Comparison of ENCODE assay signal across 27 mouse cellular contexts in genomic region chrX:135079388-135079787, GRCm38 (mm10).
"Had no signal": no experiment of that assay in that cellular context is flagged by ENCODE, and none has a peak within 500 bp of the region (broad histone marks: within the 10 kb centered on the region; RNA-seq: fewer than 3 reads in every experiment).

No protein-coding gene starts in this region.

- H3K36me3 ChIP-seq: heart, embryonic 13.5 days; heart, embryonic 15.5 days; hindbrain, embryonic 10.5 days; hindbrain, embryonic 13.5 days; hindbrain, embryonic 15.5 days; kidney, embryonic 15.5 days; limb, embryonic 10.5 days; limb, embryonic 12.5 days; liver, embryonic 13.5 days had no signal

- H3K9me3 ChIP-seq: heart, embryonic 13.5 days; heart, embryonic 15.5 days; hindbrain, embryonic 10.5 days; hindbrain, embryonic 13.5 days; hindbrain, embryonic 15.5 days; kidney, embryonic 15.5 days; limb, embryonic 10.5 days; limb, embryonic 12.5 days; liver, embryonic 13.5 days had no signal

- H3K4me2 ChIP-seq: heart, embryonic 11.5 days; heart, embryonic 13.5 days; heart, embryonic 15.5 days; hindbrain, embryonic 13.5 days; hindbrain, embryonic 15.5 days; kidney, embryonic 15.5 days; limb, embryonic 12.5 days; liver, embryonic 11.5 days; liver, embryonic 13.5 days had no signal

- H3K27me3 ChIP-seq: heart, embryonic 15.5 days; hindbrain, embryonic 15.5 days; liver, embryonic 13.5 days had no signal

- ATAC-seq: hindbrain, postnatal 0 days; intestine, embryonic 16.5 days had no signal

- H3K27ac ChIP-seq: gastrocnemius, adult 2 months; heart, adult 2 months; heart, embryonic 13.5 days; heart, embryonic 15.5 days; hindbrain, embryonic 10.5 days; hindbrain, embryonic 13.5 days; hindbrain, embryonic 15.5 days; hindbrain, postnatal 0 days; kidney, embryonic 15.5 days; kidney, postnatal 0 days; left cerebral cortex, adult 2 months; limb, embryonic 10.5 days; limb, embryonic 12.5 days; liver, embryonic 13.5 days had no signal

- H3K9ac ChIP-seq: heart, embryonic 13.5 days; heart, embryonic 15.5 days; hindbrain, embryonic 13.5 days; hindbrain, embryonic 15.5 days; kidney, embryonic 15.5 days; limb, embryonic 12.5 days; liver, embryonic 13.5 days had no signal

- H3K4me3 ChIP-seq: gastrocnemius, adult 2 months; heart, adult 2 months; heart, embryonic 13.5 days; heart, embryonic 15.5 days; hindbrain, embryonic 10.5 days; hindbrain, embryonic 13.5 days; hindbrain, embryonic 15.5 days; kidney, embryonic 15.5 days; left cerebral cortex, adult 2 months; limb, embryonic 10.5 days; limb, embryonic 12.5 days; liver, embryonic 13.5 days had no signal

- H3K4me1 ChIP-seq: heart, embryonic 15.5 days; hindbrain, embryonic 10.5 days; hindbrain, embryonic 13.5 days; hindbrain, embryonic 15.5 days; kidney, embryonic 15.5 days; limb, embryonic 10.5 days; limb, embryonic 12.5 days; liver, embryonic 13.5 days had no signal

- DNase-seq: gastrocnemius, adult 2 months; gastrocnemius, postnatal 10 days; gastrocnemius, postnatal 25 days; heart, adult 2 months; heart, postnatal 14 days; heart, postnatal 36 days; kidney, adult 11 months; kidney, adult 2 months; kidney, adult 9 months; kidney, postnatal 14 days; kidney, postnatal 36 days; liver; liver, embryonic 13.5 days had no signal
